Mouse (Mus musculus) neural tube, embryonic 15.5 days (tissue): ENCODE measurements at regions not wholly inside any gene's neighbourhood (a gene's known extent, or its start where the extent isn't known, plus 50 kb on each side); places are given as distances from the start of the nearest gene placed in this dataset.

ENCODE experiments used
- ATAC-seq: fragments of 200-750 bp; cut with Nextera tagmentation; 2 replicates; pipeline ENCODE4 v1.8.0; 2017; ENCODE audit warnings: mild to moderate bottlenecking, moderate TSS enrichment, moderate library complexity; ENCODE audit not compliant: low FRiP score
- H3K27ac ChIP-seq: fragments of 300-500 bp; sonication (generic); replicated peaks from 2 replicates; pipeline ENCODE4 v1.5.1; 2015; ENCODE audit warnings: mild to moderate bottlenecking, inconsistent platforms
- H3K27me3 ChIP-seq: fragments of 300-500 bp; sonication (generic); replicated peaks from 2 replicates; pipeline ENCODE4 v1.6.1; 2015; ENCODE audit warnings: inconsistent platforms
- H3K36me3 ChIP-seq: fragments of 300-500 bp; sonication (generic); 2 replicates; pipeline ENCODE4 v1.6.1; 2015; ENCODE audit warnings: inconsistent platforms
- H3K4me1 ChIP-seq: fragments of 300-500 bp; sonication (generic); 2 replicates; pipeline ENCODE4 v1.6.1; 2015; ENCODE audit warnings: inconsistent platforms
- H3K4me2 ChIP-seq: fragments of 300-500 bp; sonication (generic); 2 replicates; pipeline ENCODE4 v1.6.1; 2015; ENCODE audit warnings: inconsistent platforms, mild to moderate bottlenecking, moderate library complexity
- H3K4me3 ChIP-seq: fragments of 300-500 bp; sonication (generic); replicated peaks from 2 replicates; pipeline ENCODE4 v1.5.1; 2015; ENCODE audit warnings: mild to moderate bottlenecking, inconsistent platforms
- H3K9ac ChIP-seq: fragments of 300-500 bp; sonication (generic); replicated peaks from 2 replicates; pipeline ENCODE4 v1.6.1; 2015; ENCODE audit warnings: mild to moderate bottlenecking, inconsistent platforms
- H3K9me3 ChIP-seq: fragments of 300-500 bp; sonication (generic); replicated peaks from 2 replicates; pipeline ENCODE4 v1.6.1; 2016; ENCODE audit warnings: inconsistent platforms
- WGBS: fragments of 180-500 bp; shearing (Covaris S2); methylation state at CpG from one replicate; pipeline ENCODE4 v1.1.7; 2015; ENCODE audit warnings: mixed read lengths; 5-methylcytosine and 5-hydroxymethylcytosine counted together

DNA sequence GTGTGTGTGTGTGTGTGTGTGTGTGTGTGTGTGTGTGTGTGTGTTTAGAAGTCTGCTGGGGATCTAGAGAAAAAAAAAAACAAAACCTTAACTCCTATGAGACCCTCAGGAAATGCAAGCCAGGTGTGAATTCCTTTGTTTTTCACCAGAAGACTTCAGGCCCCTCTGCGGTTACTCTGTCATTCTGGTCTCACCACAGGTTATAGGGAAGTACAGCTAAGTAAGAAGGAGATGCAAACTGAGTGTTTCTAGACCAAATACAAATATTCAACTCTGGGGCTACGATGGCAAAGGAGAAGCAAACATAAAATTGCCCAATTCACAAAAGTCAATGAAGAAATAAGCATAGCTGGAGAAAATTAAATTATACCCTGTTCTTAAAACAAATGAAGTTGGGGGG lies 54.9 kb upstream of the Basp1 start:
- Histone ChIP-seq H3K36me3 (no peaks in the 10 kb centered on the region), H3K27ac (no peak overlapping the region), H3K27me3 (no peaks in the 10 kb centered on the region), H3K4me1 (no peaks in the 10 kb centered on the region), H3K4me3 (no peak overlapping the region), H3K4me2 (no peak overlapping the region), H3K9ac (no peak overlapping the region), H3K9me3 (no peaks in the 10 kb centered on the region)
- WGBS = 81% methylated on average over 2 of the region's 2 CpGs
- ATAC-seq = no peak

DNA sequence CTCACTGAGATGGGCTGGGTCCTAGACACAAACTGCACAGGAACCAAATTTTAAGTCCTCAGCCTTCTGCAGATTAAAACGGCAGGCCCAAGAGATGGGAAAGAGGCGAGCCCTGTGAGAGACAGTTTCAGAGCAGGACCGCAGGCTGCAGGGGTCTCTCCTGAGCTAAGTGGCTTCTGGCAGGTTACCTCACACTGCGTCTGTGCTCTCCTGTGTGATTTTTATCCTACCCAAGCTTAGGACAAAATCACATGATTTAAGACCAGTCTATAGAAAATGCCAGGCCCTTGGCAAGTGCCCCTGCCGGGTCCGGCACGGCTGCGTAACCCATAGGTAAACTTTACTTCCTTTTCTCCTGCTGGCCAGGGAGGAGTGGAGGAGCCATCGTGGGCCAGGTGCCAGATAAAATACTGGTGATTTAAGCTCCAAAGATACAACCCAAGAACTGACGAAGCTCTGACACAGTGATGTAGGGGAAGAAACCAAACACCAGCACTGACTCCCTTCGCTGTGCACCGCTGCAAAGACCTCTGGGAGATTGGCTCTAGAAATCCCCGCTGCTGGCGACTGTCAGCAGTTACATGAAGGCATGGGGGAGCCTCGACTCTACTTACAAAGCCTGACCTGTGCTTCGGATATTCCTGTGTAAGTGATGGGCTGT lies 55.8 kb upstream of the Basp1 start:
- Histone ChIP-seq H3K4me2 (no peak overlapping the region), H3K9ac (no peak overlapping the region), H3K27me3 (no peaks in the 10 kb centered on the region), H3K9me3 (no peaks in the 10 kb centered on the region), H3K4me1 (no peaks in the 10 kb centered on the region), H3K4me3 (no peak overlapping the region), H3K36me3 (no peaks in the 10 kb centered on the region), H3K27ac (no peak overlapping the region)
- no peak for ATAC-seq
- WGBS = 81% methylated on average over 16 of the region's 16 CpGs

DNA sequence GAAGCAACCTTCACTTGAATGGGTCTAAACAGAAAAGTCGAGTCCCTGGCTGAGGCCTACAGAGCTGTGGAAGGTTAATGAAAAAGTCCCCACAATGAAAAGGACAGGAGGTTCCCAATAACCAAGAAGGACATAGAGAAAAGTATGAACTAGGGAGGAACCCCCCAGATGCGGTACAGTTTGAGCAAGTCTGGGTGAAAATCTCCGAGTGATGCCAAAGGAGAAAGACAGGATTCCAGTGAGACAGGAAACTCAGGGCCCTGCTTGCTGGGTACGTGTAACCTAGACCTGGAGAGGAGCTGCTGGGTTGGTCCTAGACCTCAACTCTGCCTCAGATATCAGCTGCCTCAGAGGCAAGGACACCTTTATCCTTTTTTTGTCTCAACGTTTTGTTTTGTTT lies 57.8 kb upstream of the Basp1 start:
- H3K4me1 ChIP-seq = no peaks in the 10 kb centered on the region
- H3K4me3 ChIP-seq = no peak overlapping the region
- 89% methylated on average over 5 of the region's 5 CpGs for WGBS
- H3K4me2 ChIP-seq = no peak overlapping the region
- no peaks in the 10 kb centered on the region for H3K27me3 ChIP-seq
- H3K9me3 ChIP-seq = no peaks in the 10 kb centered on the region
- H3K36me3 ChIP-seq = no peaks in the 10 kb centered on the region
- no peak overlapping the region for H3K27ac ChIP-seq
- H3K9ac ChIP-seq = no peak overlapping the region
- no peak for ATAC-seq

DNA sequence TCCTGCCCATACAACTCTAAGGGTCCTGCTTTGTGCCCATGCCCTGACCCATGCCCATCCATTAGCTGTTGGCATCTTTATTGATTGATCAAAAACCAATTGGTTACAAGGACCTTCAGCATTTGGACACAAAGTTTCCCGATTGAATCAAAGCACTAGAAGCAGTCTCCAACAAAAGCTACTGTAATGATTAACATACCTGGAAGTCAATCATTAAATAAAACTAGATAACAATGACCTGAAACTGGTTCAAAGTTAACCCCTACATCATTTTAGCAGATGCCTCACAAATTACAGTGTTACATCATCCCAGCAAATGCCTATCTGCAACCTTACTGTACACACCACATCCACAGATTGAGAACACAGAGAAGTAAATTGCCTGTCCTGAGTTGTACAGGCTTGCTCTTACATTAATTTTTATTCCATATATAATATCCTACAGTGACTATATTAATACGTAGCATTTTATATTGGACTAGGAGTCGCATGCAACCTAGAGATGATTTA lies 59.7 kb upstream of the Basp1 start:
- no peak overlapping the region for H3K4me2 ChIP-seq
- H3K36me3 ChIP-seq = no peaks in the 10 kb centered on the region
- no peak for ATAC-seq
- H3K4me3 ChIP-seq = no peak overlapping the region
- 82% methylated on average over 3 of the region's 3 CpGs for WGBS
- H3K4me1 ChIP-seq = no peaks in the 10 kb centered on the region
- H3K9me3 ChIP-seq = no peaks in the 10 kb centered on the region
- no peaks in the 10 kb centered on the region for H3K27me3 ChIP-seq
- H3K27ac ChIP-seq = no peak overlapping the region
- no peak overlapping the region for H3K9ac ChIP-seq

DNA sequence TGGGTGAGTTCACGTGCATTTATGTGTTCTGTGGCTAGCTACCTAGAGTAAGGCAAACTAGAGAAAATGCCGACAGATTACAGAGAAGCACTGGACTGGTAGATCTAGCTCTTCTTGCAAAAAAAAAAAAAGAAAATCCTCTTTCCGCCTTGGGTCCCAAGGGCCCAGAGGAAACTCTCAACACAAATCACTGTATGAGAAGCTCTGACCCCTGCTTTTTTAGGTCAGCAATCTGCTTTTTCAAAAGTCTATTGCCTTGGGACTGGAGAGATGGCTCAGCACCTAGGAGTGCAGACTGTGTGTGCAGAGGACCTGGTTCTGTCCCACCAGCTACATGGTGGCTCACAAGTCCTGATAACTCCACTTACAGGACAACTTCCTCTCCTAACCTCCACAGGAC lies 60.5 kb upstream of the Basp1 start:
- Histone ChIP-seq H3K9ac (no peak overlapping the region), H3K27me3 (no peaks in the 10 kb centered on the region), H3K4me3 (no peak overlapping the region), H3K4me1 (no peaks in the 10 kb centered on the region), H3K4me2 (no peak overlapping the region), H3K27ac (no peak overlapping the region), H3K9me3 (no peaks in the 10 kb centered on the region), H3K36me3 (no peaks in the 10 kb centered on the region)
- ATAC-seq = no peak
- WGBS = 92% methylated on average over 3 of the region's 3 CpGs

DNA sequence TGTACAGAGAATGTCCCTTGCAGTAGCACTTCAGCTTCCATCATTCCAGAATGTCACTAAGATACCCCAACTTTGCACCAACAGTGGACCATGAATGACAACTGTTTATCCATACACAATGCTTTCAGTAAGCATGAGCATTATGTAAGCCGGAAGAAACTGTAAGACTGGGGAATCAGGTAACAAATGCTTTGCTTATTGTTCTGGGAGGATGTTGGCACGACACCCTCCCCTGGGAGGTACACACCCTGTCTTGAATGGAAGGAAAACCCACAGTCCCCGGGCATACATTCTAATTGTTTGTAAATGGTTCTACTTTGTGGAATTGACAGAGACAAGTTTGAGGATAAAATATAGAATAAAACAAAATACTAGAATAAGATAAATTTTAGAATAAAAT lies 69.0 kb upstream of the Basp1 start:
- no peaks in the 10 kb centered on the region for H3K27me3 ChIP-seq
- H3K9ac ChIP-seq = no peak overlapping the region
- H3K27ac ChIP-seq = no peak overlapping the region
- WGBS = 73% methylated on average over 3 of the region's 3 CpGs
- no peaks in the 10 kb centered on the region for H3K36me3 ChIP-seq
- no peaks in the 10 kb centered on the region for H3K9me3 ChIP-seq
- no peak overlapping the region for H3K4me3 ChIP-seq
- H3K4me1 ChIP-seq = no peaks in the 10 kb centered on the region
- no peak for ATAC-seq
- H3K4me2 ChIP-seq = no peak overlapping the region

DNA sequence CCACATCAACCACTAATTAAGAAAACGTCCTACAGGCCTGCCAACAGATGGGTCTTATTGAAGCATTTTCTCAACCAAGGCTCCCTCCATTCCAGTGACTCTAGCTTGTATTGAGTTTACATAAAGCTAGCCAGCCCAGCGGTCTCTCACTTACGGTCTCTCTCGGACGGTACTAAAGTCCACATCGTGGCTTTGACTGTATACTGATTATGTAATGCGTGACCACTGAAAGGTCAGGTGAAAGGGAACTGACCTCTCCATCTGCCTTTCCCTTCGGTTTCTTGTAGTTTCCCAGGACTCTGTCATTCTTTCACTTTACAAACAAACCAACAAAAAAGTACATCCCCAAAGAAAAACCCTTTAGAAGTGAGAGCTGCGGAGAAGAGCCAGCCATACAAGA lies 71.8 kb upstream of the Basp1 start:
- Histone ChIP-seq H3K27me3 (no peaks in the 10 kb centered on the region), H3K27ac (no peak overlapping the region), H3K9me3 (no peaks in the 10 kb centered on the region), H3K4me3 (no peak overlapping the region), H3K4me1 (no peaks in the 10 kb centered on the region), H3K9ac (no peak overlapping the region), H3K4me2 (no peak overlapping the region), H3K36me3 (no peaks in the 10 kb centered on the region)
- WGBS = 69% methylated on average over 9 of the region's 9 CpGs
- no peak for ATAC-seq

DNA sequence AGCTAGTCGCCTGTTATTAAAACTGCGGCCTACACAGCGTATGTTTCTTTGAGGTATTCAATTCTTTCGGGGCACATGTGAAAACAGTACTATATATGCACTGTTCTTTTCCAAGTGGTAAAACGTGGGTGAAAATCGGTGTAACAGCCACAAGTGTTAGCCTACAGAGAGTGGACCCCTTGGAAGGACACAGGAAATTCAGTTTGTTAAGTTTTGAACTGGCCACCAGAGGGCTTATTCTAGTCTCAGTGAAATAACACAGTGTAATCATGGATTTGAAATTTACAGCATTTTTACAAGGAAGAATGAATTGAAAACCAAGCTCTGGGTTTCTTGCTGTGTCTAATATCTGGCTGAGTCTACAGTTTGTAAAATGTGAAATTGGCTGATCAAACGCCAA lies 72.6 kb upstream of the Basp1 start:
- WGBS = 86% methylated on average over 7 of the region's 7 CpGs
- no peaks in the 10 kb centered on the region for H3K9me3 ChIP-seq

DNA sequence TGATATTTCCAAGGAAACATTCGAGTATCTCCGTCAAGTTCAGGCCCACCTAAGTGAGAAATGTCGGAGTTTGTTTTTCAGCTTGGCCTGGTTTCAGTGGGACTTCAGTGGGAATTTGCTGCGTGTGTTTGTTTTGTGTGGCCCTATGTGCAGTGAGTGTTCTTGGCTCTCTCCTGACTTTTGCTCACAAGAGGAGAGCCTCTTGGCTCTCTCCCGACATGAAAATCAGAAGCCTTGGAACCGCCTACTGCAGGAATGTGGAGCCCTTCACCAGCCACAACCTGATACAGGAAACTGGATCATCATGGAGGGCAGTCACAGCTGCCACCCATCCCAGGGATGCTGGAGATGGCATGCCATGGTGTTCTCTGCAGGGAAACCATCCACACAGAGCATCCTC lies 76.2 kb upstream of the Basp1 start:
- H3K36me3 ChIP-seq = no peaks in the 10 kb centered on the region
- no peak overlapping the region for H3K9ac ChIP-seq
- H3K4me1 ChIP-seq = no peaks in the 10 kb centered on the region
- ATAC-seq = no peak
- no peak overlapping the region for H3K4me2 ChIP-seq
- H3K27me3 ChIP-seq = no peaks in the 10 kb centered on the region
- WGBS = 82% methylated on average over 6 of the region's 6 CpGs
- H3K4me3 ChIP-seq = no peak overlapping the region
- no peak overlapping the region for H3K27ac ChIP-seq
- no peaks in the 10 kb centered on the region for H3K9me3 ChIP-seq

More for the DNA sequence above, 72.6 kb upstream of the Basp1 start:
- ATAC-seq = no peak
- Histone ChIP-seq H3K36me3 (no peaks in the 10 kb centered on the region), H3K4me3 (no peak overlapping the region), H3K9ac (no peak overlapping the region), H3K27ac (no peak overlapping the region), H3K4me2 (no peak overlapping the region), H3K27me3 (no peaks in the 10 kb centered on the region), H3K4me1 (no peaks in the 10 kb centered on the region)

DNA sequence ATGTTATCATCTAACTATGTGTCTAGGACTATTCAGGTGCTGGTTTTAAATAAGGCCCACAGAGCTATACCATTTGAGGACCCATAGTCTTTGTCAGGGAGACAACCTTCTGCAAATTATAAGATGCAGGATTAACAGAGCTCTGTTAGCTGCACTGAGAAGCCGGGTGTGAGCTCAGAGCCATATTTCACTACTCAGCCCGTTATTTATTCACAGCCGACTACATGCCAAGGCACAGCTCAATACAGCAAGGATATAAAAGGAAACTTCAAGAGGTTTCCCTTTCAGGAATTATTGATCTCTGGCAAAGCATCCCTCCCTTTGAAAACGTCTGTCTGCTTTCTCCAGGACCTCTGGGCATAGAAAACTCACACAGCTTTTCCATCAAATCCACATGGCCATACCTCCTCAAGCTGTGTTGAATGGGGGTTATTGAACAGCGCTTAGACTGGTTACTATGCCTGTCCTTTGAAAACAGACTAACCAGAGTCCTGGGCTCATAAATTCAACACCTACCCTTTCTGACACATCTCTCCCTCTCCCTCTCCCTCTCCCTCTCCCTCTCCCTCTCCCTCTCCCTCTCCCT lies 78.7 kb upstream of the Basp1 start:
- Histone ChIP-seq H3K9ac (no peak overlapping the region), H3K4me2 (no peak overlapping the region), H3K4me3 (no peak overlapping the region), H3K27me3 (no peaks in the 10 kb centered on the region), H3K4me1 (no peaks in the 10 kb centered on the region), H3K9me3 (no peaks in the 10 kb centered on the region), H3K36me3 (no peaks in the 10 kb centered on the region), H3K27ac (no peak overlapping the region)
- 29% methylated on average over 5 of the region's 5 CpGs for whole genome bisulfite sequencing
- ATAC-seq = peak; percentile 47; the same call in 1 of the 2 replicates

DNA sequence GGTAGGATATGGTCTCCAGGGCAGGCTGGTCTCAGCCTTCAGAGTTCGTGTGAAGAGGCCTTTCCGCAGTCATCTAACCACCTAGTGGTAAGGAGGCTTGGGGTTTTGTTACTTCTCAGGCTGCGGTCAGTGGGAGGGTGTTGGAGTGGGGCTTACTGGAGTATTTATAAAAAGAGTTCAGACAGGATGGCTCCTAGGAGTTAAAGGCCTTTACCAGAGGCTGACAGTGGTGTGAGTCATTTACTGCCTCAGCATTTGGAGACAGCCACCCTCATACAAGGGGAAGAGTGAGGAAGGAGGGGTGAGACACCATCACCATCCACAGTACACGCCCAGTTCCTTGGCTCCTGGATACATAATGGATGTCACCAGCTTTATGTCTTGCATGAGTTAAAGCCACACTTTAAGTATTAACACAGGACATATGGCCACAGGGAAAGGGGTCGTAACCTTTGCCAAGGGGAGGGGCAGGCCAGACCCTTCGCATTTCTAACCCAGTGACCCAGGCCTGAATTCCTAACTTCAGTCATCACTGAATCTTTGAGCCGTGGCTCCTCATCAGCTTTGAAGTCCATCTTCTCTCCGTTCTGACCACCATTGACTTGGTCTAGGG lies 81.2 kb upstream of the Basp1 start:
- Histone ChIP-seq H3K27me3 (no peaks in the 10 kb centered on the region), H3K9me3 (no peaks in the 10 kb centered on the region), H3K4me2 (no peak overlapping the region), H3K27ac (no peak overlapping the region), H3K4me1 (peaks cover 5% of the 10 kb centered on the region), H3K36me3 (no peaks in the 10 kb centered on the region), H3K9ac (no peak overlapping the region), H3K4me3 (no peak overlapping the region)
- 79% methylated on average over 8 of the region's 8 CpGs for WGBS
- ATAC-seq = no peak

DNA sequence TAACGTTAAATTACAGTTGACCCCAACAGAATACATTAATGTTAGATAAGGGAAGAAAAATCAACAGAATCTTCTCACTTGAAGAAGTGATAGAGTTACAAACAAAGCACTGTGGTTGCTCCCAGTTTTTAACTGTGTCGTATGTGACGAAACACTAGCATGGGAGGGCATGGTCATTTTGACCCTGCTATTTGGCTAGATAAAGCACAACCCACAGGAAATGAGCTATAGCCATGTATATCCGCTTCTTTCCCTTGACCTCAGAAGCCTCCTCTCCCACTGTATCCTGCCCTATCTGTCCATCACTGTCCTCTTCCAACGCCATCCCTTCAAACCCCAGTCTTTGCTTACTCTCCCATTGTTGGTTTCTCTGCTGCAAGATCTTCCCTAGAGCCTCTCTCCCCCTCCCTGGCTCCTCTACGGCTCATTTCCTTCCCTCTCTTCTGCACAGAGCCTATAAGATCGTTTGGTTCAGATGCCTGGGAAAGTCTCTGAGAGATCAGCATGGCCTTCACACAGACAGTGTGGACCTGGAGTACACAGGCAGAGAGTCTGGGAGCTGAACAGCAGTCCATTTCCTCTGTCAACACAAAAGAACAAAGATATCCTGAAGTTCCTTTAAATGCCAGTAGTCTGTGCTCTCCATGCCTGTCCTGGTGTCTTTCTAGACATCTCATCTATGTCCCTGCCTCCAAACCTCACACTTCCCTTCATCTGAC lies 82.5 kb upstream of the Basp1 start:
- Histone ChIP-seq H3K36me3 (no peaks in the 10 kb centered on the region), H3K4me1 (peaks cover 5% of the 10 kb centered on the region), H3K27ac (no peak overlapping the region), H3K9me3 (no peaks in the 10 kb centered on the region), H3K9ac (no peak overlapping the region), H3K27me3 (no peaks in the 10 kb centered on the region), H3K4me3 (no peak overlapping the region), H3K4me2 (no peak overlapping the region)
- no peak for ATAC-seq
- 71% methylated on average over 7 of the region's 7 CpGs for WGBS
